Mouse (Mus musculus) liver (tissue): ENCODE measurements around the gene Gm13102.
"Not testable (repeated sequence)": the region's sequence is repeated elsewhere in the genome, so short reads cannot be mapped to it uniquely, and the experiment has no call there.

Experiments used
- DNase-seq: peaks from one replicate; pipeline ENCODE4 v3.0.0-alpha.2; 2020; ENCODE audit warnings: mixed read lengths

Gene Gm13102

GRCm38 (mm10) chr4:144106174-144106573 is at the start of gene Gm13102:
Gene Gm13102, plus strand, starts transcription at chr4:144106474.
- DNase-seq, result not testable (repeated sequence)

DNA sequence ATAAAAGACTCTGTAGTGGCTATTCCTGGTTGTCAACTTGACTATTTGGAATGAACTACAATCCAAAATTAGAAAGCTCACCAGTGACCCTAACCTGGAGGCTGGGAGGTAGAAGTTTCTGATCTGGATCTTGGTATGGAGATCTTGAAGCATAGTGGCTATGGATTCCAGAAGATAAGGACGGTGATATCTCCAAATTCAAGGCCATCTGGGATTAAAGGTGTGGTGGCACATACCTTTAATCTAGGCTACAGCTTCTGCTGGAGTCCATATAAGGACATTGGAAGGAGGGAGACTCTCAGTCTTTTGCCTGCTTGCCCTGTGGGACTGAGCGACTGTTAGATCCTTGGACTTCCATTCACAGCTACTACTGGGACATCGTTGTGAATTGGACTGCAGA is 47.4 kb upstream of the Gm13102 start, which contains the start of gene Pramel4:
Gene Pramel4 (plus strand): TSS at position 301 of the 400 bp plus-strand sequence.
- DNase-seq, result not testable (repeated sequence)
